Mouse (Mus musculus) embryonic facial prominence, embryonic 12.5 days (tissue): ENCODE results near the gene Hba-a2. TPM values are rescaled to one million over a fixed set of nuclear protein-coding genes. Genes with fewer than 3 reads are reported as not detected.
"Not testable (repeated sequence)": the region's sequence is repeated elsewhere in the genome, so short reads cannot be mapped to it uniquely, and the experiment has no call there.

Experiments
- ATAC-seq: fragments of 200-750 bp; cut with Nextera tagmentation; 2 replicates; pipeline ENCODE4 v1.8.0; 2017; ENCODE audit not compliant: insufficient number of reproducible peaks, insufficient read depth, low FRiP score, low TSS enrichment
- H3K27ac ChIP-seq: fragments of 300-500 bp; sonication (generic); 2 replicates; pipeline ENCODE4 v1.5.1; 2016; ENCODE audit warnings: mild to moderate bottlenecking
- H3K27me3 ChIP-seq: fragments of 300-500 bp; sonication (generic); 2 replicates; pipeline ENCODE4 v1.6.1; 2016; ENCODE audit warnings: mild to moderate bottlenecking, moderate library complexity
- H3K36me3 ChIP-seq: fragments of 300-500 bp; sonication (generic); 2 replicates; pipeline ENCODE4 v1.6.1; 2016; ENCODE audit warnings: mild to moderate bottlenecking
- H3K4me1 ChIP-seq: fragments of 300-500 bp; sonication (generic); 2 replicates; pipeline ENCODE4 v1.6.1; 2016
- H3K4me2 ChIP-seq: fragments of 300-500 bp; sonication (generic); replicated peaks from 2 replicates; pipeline ENCODE4 v1.6.1; 2016; ENCODE audit warnings: mild to moderate bottlenecking, moderate library complexity
- H3K4me3 ChIP-seq: fragments of 300-500 bp; sonication (generic); 2 replicates; pipeline ENCODE4 v1.5.1; 2016; ENCODE audit warnings: mild to moderate bottlenecking
- H3K9ac ChIP-seq: fragments of 300-500 bp; sonication (generic); 2 replicates; pipeline ENCODE4 v1.6.1; 2016; ENCODE audit warnings: mild to moderate bottlenecking, moderate library complexity
- H3K9me3 ChIP-seq: fragments of 300-500 bp; sonication (generic); 2 replicates; pipeline ENCODE4 v1.6.1; 2016; ENCODE audit warnings: mild to moderate bottlenecking, moderate library complexity
- WGBS: fragments of 180-500 bp; shearing (Covaris S2); methylation state at CpG from one replicate; pipeline ENCODE4 v1.1.7; 2016; 5-methylcytosine and 5-hydroxymethylcytosine counted together
- polyA plus RNA-seq: library from polyadenylated mRNA; unstranded; fragments of >200 nt; fragmentation: Nextera tagmentation; extraction: Ambion mirVana; gene quantifications from 2 replicates; pipeline ENCODE4 v1.2.1, GENCODE M21; 2016

The Hba-a2 gene
- polyA plus RNA-seq, 1 experiment from 2014 or later: 6,828 TPM

GRCm38 (mm10) chr11:32267188-32267884 is 29.0 kb upstream of the Hba-a2 start, which contains the start of gene Nprl3:
Gene Nprl3 (minus strand): TSS chr11:32267707.
- under 1% methylated on average over 54 of the region's 54 CpGs for WGBS
- peak within 1 kb of the TSS; percentile 90 for H3K9ac ChIP-seq

GRCm38 (mm10) chr11:32267964-32268363 is 28.3 kb upstream of the Hba-a2 start:
- Histone ChIP-seq H3K9ac (peak overlapping the region; percentile 90), H3K4me3 (peak overlapping the region; percentile 83), H3K9me3 (no peaks in the 10 kb centered on the region), H3K4me2 (peak overlapping the region; percentile 62), H3K27ac (peak overlapping the region; percentile 96), H3K36me3 (no peaks in the 10 kb centered on the region), H3K27me3 (no peaks in the 10 kb centered on the region), H3K4me1 (peaks cover 10% of the 10 kb centered on the region)
- 0 out of 2 replicates have a peak, but pooled peaks have one; percentile 2 for ATAC-seq
- 25% methylated on average over 5 of the region's 5 CpGs for WGBS

More at GRCm38 (mm10) chr11:32267188-32267884, 29.0 kb upstream of the Hba-a2 start, which contains the start of gene Nprl3:
- H3K9me3 ChIP-seq: no peaks in the 10 kb centered on the region
- no peaks in the 10 kb centered on the region for H3K36me3 ChIP-seq
- H3K27ac ChIP-seq: peak within 1 kb of the TSS; percentile 96
- peaks cover 10% of the 10 kb centered on the region for H3K4me1 ChIP-seq
- peak within 1 kb of the TSS; percentile 83 for H3K4me3 ChIP-seq
- no peaks in the 10 kb centered on the region for H3K27me3 ChIP-seq
- ATAC-seq: peak; percentile 96
- peak within 1 kb of the TSS; percentile 62 for H3K4me2 ChIP-seq

- Histone ChIP-seq H3K9me3 (no peaks in the 10 kb centered on the region), H3K4me3 (no peak overlapping the region), H3K9ac (no peak overlapping the region), H3K27ac (no peak overlapping the region), H3K4me1 (peaks cover 10% of the 10 kb centered on the region), H3K27me3 (no peaks in the 10 kb centered on the region), H3K36me3 (no peaks in the 10 kb centered on the region), H3K4me2 (no peak overlapping the region)
- ATAC-seq: no peak
- WGBS: 84% methylated on average over 5 of the region's 5 CpGs
These were observed 27.3 kb upstream of the Hba-a2 start for GRCm38 (mm10) chr11:32268952-32269351.

GRCm38 (mm10) chr11:32271178-32271577 is 25.1 kb upstream of the Hba-a2 start:
- ATAC-seq: no peak
- H3K9me3 ChIP-seq: no peaks in the 10 kb centered on the region
- whole genome bisulfite sequencing: 42% methylated on average over 4 of the region's 4 CpGs
- peaks cover 6% of the 10 kb centered on the region for H3K4me1 ChIP-seq
- no peak overlapping the region for H3K27ac ChIP-seq
- no peak overlapping the region for H3K4me2 ChIP-seq
- H3K4me3 ChIP-seq: no peak overlapping the region
- no peak overlapping the region for H3K9ac ChIP-seq
- no peaks in the 10 kb centered on the region for H3K27me3 ChIP-seq
- no peaks in the 10 kb centered on the region for H3K36me3 ChIP-seq

- Histone ChIP-seq H3K4me2 (no peak within 1 kb of the TSS), H3K9ac (no peak within 1 kb of the TSS), H3K4me1 (no peaks in the 10 kb centered on the region), H3K27ac (no peak within 1 kb of the TSS), H3K4me3 (no peak within 1 kb of the TSS), H3K9me3 (no peaks in the 10 kb centered on the region), H3K27me3 (peaks cover 7% of the 10 kb centered on the region; the same call in 1 of the 2 replicates), H3K36me3 (no peaks in the 10 kb centered on the region)
- no peak for ATAC-seq
- 66% methylated on average over 3 of the region's 3 CpGs for WGBS
These were observed 19.9 kb upstream of the Hba-a2 start, which contains the start of gene Hba-x for GRCm38 (mm10) chr11:32276347-32276746. Gene Hba-x (plus strand): TSS chr11:32276400.

- WGBS: 71% methylated on average over 21 of the region's 21 CpGs
- no peaks in the 10 kb centered on the region for H3K36me3 ChIP-seq
- H3K9me3 ChIP-seq: no peaks in the 10 kb centered on the region
- no peak overlapping the region for H3K4me2 ChIP-seq
- H3K9ac ChIP-seq: no peak overlapping the region
- H3K27me3 ChIP-seq: peaks cover 7% of the 10 kb centered on the region; the same call in 1 of the 2 replicates
- no peak overlapping the region for H3K27ac ChIP-seq
- H3K4me1 ChIP-seq: no peaks in the 10 kb centered on the region
- 0 out of 2 replicates have a peak, but pooled peaks have one; percentile 22 for ATAC-seq
- no peak overlapping the region for H3K4me3 ChIP-seq
These were observed 18.4 kb upstream of the Hba-a2 start for GRCm38 (mm10) chr11:32277736-32278457.

- WGBS: 83% methylated on average over 12 of the region's 12 CpGs
- no peaks in the 10 kb centered on the region for H3K9me3 ChIP-seq
- no peak overlapping the region for H3K4me2 ChIP-seq
- no peak for ATAC-seq
- no peak overlapping the region for H3K27ac ChIP-seq
- H3K36me3 ChIP-seq: no peaks in the 10 kb centered on the region
- no peaks in the 10 kb centered on the region for H3K4me1 ChIP-seq
- H3K4me3 ChIP-seq: no peak overlapping the region
- no peak overlapping the region for H3K9ac ChIP-seq
- H3K27me3 ChIP-seq: peaks cover 7% of the 10 kb centered on the region; the same call in 1 of the 2 replicates
These were observed 17.8 kb upstream of the Hba-a2 start for GRCm38 (mm10) chr11:32278458-32278957.

GRCm38 (mm10) chr11:32280646-32281045 is 15.6 kb upstream of the Hba-a2 start:
- WGBS: 58% methylated on average over 2 of the region's 2 CpGs
- H3K36me3 ChIP-seq: no peaks in the 10 kb centered on the region
- H3K27ac ChIP-seq: no peak overlapping the region
- H3K4me1 ChIP-seq: no peaks in the 10 kb centered on the region
- H3K4me2 ChIP-seq: no peak overlapping the region
- H3K4me3 ChIP-seq: no peak overlapping the region
- no peak for ATAC-seq
- no peak overlapping the region for H3K9ac ChIP-seq
- H3K9me3 ChIP-seq: no peaks in the 10 kb centered on the region
- H3K27me3 ChIP-seq: peaks cover 7% of the 10 kb centered on the region; the same call in 1 of the 2 replicates

GRCm38 (mm10) chr11:32281416-32282144 is 14.7 kb upstream of the Hba-a2 start:
- WGBS: 67% methylated on average over 1 of the region's 1 CpGs
- no peaks in the 10 kb centered on the region for H3K36me3 ChIP-seq
- ATAC-seq: no peak
- peaks cover 7% of the 10 kb centered on the region; the same call in 1 of the 2 replicates for H3K27me3 ChIP-seq
- H3K9me3 ChIP-seq: no peaks in the 10 kb centered on the region
- no peak overlapping the region for H3K27ac ChIP-seq
- no peaks in the 10 kb centered on the region for H3K4me1 ChIP-seq
- no peak overlapping the region for H3K4me3 ChIP-seq
- no peak overlapping the region for H3K4me2 ChIP-seq
- no peak overlapping the region for H3K9ac ChIP-seq

- not testable (repeated sequence) for H3K27ac ChIP-seq, H3K4me3 ChIP-seq, H3K9ac ChIP-seq, H3K4me1 ChIP-seq, ATAC-seq, H3K36me3 ChIP-seq, H3K9me3 ChIP-seq, H3K27me3 ChIP-seq, H3K4me2 ChIP-seq
- WGBS: 55% methylated on average over 1 of the region's 5 CpGs
These were observed 13.1 kb upstream of the Hba-a2 start, which contains the start of gene Hba-a1 for GRCm38 (mm10) chr11:32283091-32283777. Gene Hba-a1 (plus strand): TSS chr11:32283511.

GRCm38 (mm10) chr11:32284582-32284981 is 11.7 kb upstream of the Hba-a2 start:
- H3K4me1 ChIP-seq, H3K4me2 ChIP-seq, H3K9ac ChIP-seq, ATAC-seq, H3K9me3 ChIP-seq, H3K4me3 ChIP-seq, H3K27me3 ChIP-seq, H3K36me3 ChIP-seq, H3K27ac ChIP-seq: not testable (repeated sequence)
- WGBS: 66% methylated on average over 2 of the region's 2 CpGs
